Mouse (Mus musculus) bone marrow macrophage, adult 2 months (primary cell): ENCODE data around the gene Nckap5.

ENCODE experiments used
- CTCF ChIP-seq: IDR thresholded peaks from 2 replicates; pipeline ENCODE4 v1.5.1; 2012; ENCODE audit warnings: low read depth, mild to moderate bottlenecking, low read length, moderate library complexity
- POLR2A ChIP-seq: IDR thresholded peaks from 2 replicates; pipeline ENCODE4 v1.6.1; 2012; ENCODE audit warnings: mild to moderate bottlenecking, low read depth, low read length, borderline replicate concordance

- no peak for TF ChIP-seq POLR2A
- TF ChIP-seq CTCF, result no peak
Observed at GRCm38 (mm10) chr1:126594796-126595195, 235.8 kb downstream of the Nckap5 start.
